Mouse (Mus musculus): ENCODE results near the gene Il3.

DNA sequence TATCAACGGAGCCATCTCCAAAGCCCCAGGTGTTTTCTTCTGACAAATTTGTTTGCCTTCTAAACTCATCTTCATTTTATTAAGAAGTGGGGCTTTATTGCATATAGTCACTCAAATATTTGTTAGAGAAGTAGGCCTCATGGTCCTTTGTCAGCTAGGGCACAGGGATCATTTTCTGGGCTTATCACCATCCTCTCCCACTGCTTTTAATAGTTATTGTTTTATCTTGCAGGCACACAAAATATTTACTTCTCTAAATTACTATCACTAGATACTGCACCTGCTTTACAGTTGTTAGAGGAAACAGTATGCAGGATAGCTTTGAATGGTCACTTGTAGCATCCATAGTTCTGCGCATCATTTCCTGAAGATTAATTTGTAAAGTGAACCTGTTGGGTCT, 25.1 kb upstream of the Il3 start:
- TF ChIP-seq EP300 (IDR thresholded peaks at IDR 0.05; ENCODE audit: insufficient read depth, low read depth, low read length) (no peak), CTCF (IDR thresholded peaks at IDR 0.05) (no peak), POLR2A (IDR thresholded peaks at IDR 0.05; ENCODE audit: insufficient read depth, low read depth, low read length) (no peak)

All from heart, adult 2 months (tissue).